ENCODE assay signal across 12 mouse cellular contexts in genomic region chr12:94280946-94281345, GRCm38 (mm10).
DNase-seq lines count a peak whose midpoint lies in the region; TF ChIP-seq lines count a peak whose summit lies in the region.
"Had no signal": no experiment of that assay in that cellular context is flagged by ENCODE, and none has a peak within 500 bp of the region (broad histone marks: within the 10 kb centered on the region; RNA-seq: fewer than 3 reads in every experiment).

No protein-coding gene starts in this region.

- TF ChIP-seq POLR2A in embryonic fibroblast, embryonic 13.5 days (IDR thresholded peaks at IDR 0.05; ENCODE audit: low read depth, low read length): no peak

- no peaks in the 10 kb centered on the region for H3K9me3 ChIP-seq in limb, embryonic 10.5 days (replicated peaks)
- H3K9me3 ChIP-seq: hindbrain, embryonic 15.5 days; liver, embryonic 15.5 days had no signal

- H3K27ac ChIP-seq in embryonic fibroblast, embryonic 13.5 days (ENCODE audit: insufficient read depth, low read length): peak overlapping the region; percentile 53
- H3K27ac ChIP-seq in limb, embryonic 10.5 days: no peak overlapping the region
- H3K27ac ChIP-seq: hindbrain, embryonic 15.5 days; liver, embryonic 15.5 days had no signal

- no peaks in the 10 kb centered on the region for H3K4me1 ChIP-seq in embryonic fibroblast, embryonic 13.5 days (ENCODE audit: control insufficient read depth, insufficient read depth, low read length)
- H3K4me1 ChIP-seq in limb, embryonic 10.5 days: peaks cover 7% of the 10 kb centered on the region; the same call in 1 of the 2 replicates
- H3K4me1 ChIP-seq: hindbrain, embryonic 15.5 days; liver, embryonic 15.5 days; megakaryocyte, embryonic 14.5 days had no signal

- H3K4me3 ChIP-seq in embryonic fibroblast, embryonic 13.5 days (ENCODE audit: insufficient read depth, low read length): no peak overlapping the region
- H3K4me3 ChIP-seq in limb, embryonic 10.5 days: no peak overlapping the region
- H3K4me3 ChIP-seq: hindbrain, embryonic 15.5 days; liver, embryonic 15.5 days; megakaryocyte, embryonic 14.5 days had no signal

- H3K27me3 ChIP-seq in limb, embryonic 10.5 days (ENCODE audit: low read depth, poor library complexity, severe bottlenecking): no peaks in the 10 kb centered on the region
- H3K27me3 ChIP-seq: hindbrain, embryonic 15.5 days; liver, embryonic 15.5 days; megakaryocyte, embryonic 14.5 days had no signal

- DNase-seq in adrenal gland, postnatal 36 days: peak; percentile 0 to 1
- no peak for DNase-seq in adrenal gland, adult 8-10 months
- peak; percentile 31 for DNase-seq in kidney, postnatal 10 days
- DNase-seq in kidney, adult 8-10 months: no peak
- DNase-seq in heart, postnatal 4 days: peak; percentile 11
- no peak for DNase-seq in thymus, postnatal 36 days
- DNase-seq in limb, embryonic 10.5 days (ENCODE audit: low spot score): no peak
- DNase-seq: left cerebral cortex, postnatal 4 days had no signal

- TF ChIP-seq CTCF in embryonic fibroblast, embryonic 13.5 days (IDR thresholded peaks at IDR 0.05; ENCODE audit: borderline replicate concordance, insufficient read depth, low read length): no peak

- 77% methylated on average over 2 of the region's 2 CpGs for WGBS in limb, embryonic 10.5 days

- H3K36me3 ChIP-seq in limb, embryonic 10.5 days: no peaks in the 10 kb centered on the region
- H3K36me3 ChIP-seq: hindbrain, embryonic 15.5 days; liver, embryonic 15.5 days had no signal

Comparison
In these comparisons a context has a peak if more than half of its experiments do, and no peak if none do; other contexts are left out.
1. DNase-seq: peak in adrenal gland, postnatal 36 days (2 of 2), kidney, postnatal 10 days (single experiment) and heart, postnatal 4 days (single experiment); none in adrenal gland, adult 8-10 months (single experiment), kidney, adult 8-10 months (0 of 2), thymus, postnatal 36 days (0 of 2) and limb, embryonic 10.5 days (single experiment).